Mouse (Mus musculus): ENCODE data around the gene H2-DMa.

The H2-DMa gene

GRCm38 (mm10) chr17:34119249-34120179 lies at the start of gene H2-DMa:
H2-DMa (plus strand) TSS chr17:34119541.
- DNase-seq (ENCODE audit: inconsistent age in 2 of 2, low spot score in 1 of 2), result peak; percentile 99

- DNase-seq (ENCODE audit: inconsistent age in 2 of 2, low spot score in 1 of 2), result no peak
Observed at GRCm38 (mm10) chr17:34072091-34072490, 47.2 kb upstream of the H2-DMa start.

GRCm38 (mm10) chr17:34075271-34075670 lies 44.1 kb upstream of the H2-DMa start:
- peak; percentile 55 to 86 for DNase-seq (ENCODE audit: inconsistent age in 2 of 2, low spot score in 1 of 2)

- DNase-seq (ENCODE audit: inconsistent age in 2 of 2, low spot score in 1 of 2), result peak; percentile 63 to 92
Observed at GRCm38 (mm10) chr17:34077549-34077948, 41.8 kb upstream of the H2-DMa start.

GRCm38 (mm10) chr17:34078148-34078547 lies 41.2 kb upstream of the H2-DMa start:
- no peak for DNase-seq (ENCODE audit: inconsistent age in 2 of 2, low spot score in 1 of 2)

GRCm38 (mm10) chr17:34079002-34079401 lies 40.3 kb upstream of the H2-DMa start:
- no peak for DNase-seq (ENCODE audit: inconsistent age in 2 of 2, low spot score in 1 of 2)

GRCm38 (mm10) chr17:34079621-34080020 lies 39.7 kb upstream of the H2-DMa start:
- DNase-seq (ENCODE audit: inconsistent age in 2 of 2, low spot score in 1 of 2), result peak in 1 of 2 experiments; percentile 75

- no peak for DNase-seq (ENCODE audit: inconsistent age in 2 of 2, low spot score in 1 of 2)
Observed at GRCm38 (mm10) chr17:34083104-34083503, 36.2 kb upstream of the H2-DMa start.

- no peak for DNase-seq (ENCODE audit: inconsistent age in 2 of 2, low spot score in 1 of 2)
Observed at GRCm38 (mm10) chr17:34087386-34087785, 32.0 kb upstream of the H2-DMa start.

GRCm38 (mm10) chr17:34088124-34088523 lies 31.2 kb upstream of the H2-DMa start:
- no peak for DNase-seq (ENCODE audit: inconsistent age in 2 of 2, low spot score in 1 of 2)

- DNase-seq (ENCODE audit: inconsistent age in 2 of 2, low spot score in 1 of 2), result peak; percentile 34 to 70
Observed at GRCm38 (mm10) chr17:34090923-34091322, 28.4 kb upstream of the H2-DMa start.

- DNase-seq (ENCODE audit: inconsistent age in 2 of 2, low spot score in 1 of 2), result no peak
Observed at GRCm38 (mm10) chr17:34092197-34092875, 27.0 kb upstream of the H2-DMa start, which contains the start of gene H2-Oa. H2-Oa (plus strand) TSS chr17:34092340.

- no peak for DNase-seq (ENCODE audit: inconsistent age in 2 of 2, low spot score in 1 of 2)
Observed at GRCm38 (mm10) chr17:34093199-34093874, 26.0 kb upstream of the H2-DMa start.

GRCm38 (mm10) chr17:34094283-34095035 lies 24.9 kb upstream of the H2-DMa start:
- DNase-seq (ENCODE audit: inconsistent age in 2 of 2, low spot score in 1 of 2), result no peak

GRCm38 (mm10) chr17:34096497-34097010 lies 22.8 kb upstream of the H2-DMa start:
- DNase-seq (ENCODE audit: inconsistent age in 2 of 2, low spot score in 1 of 2), result peak; percentile 46 to 83

GRCm38 (mm10) chr17:34097272-34097671 lies 22.1 kb upstream of the H2-DMa start:
- peak in 1 of 2 experiments; percentile 31 for DNase-seq (ENCODE audit: inconsistent age in 2 of 2, low spot score in 1 of 2)

GRCm38 (mm10) chr17:34098709-34099479 lies 20.4 kb upstream of the H2-DMa start:
- peak in 1 of 2 experiments; percentile 61 for DNase-seq (ENCODE audit: inconsistent age in 2 of 2, low spot score in 1 of 2)

- no peak for DNase-seq (ENCODE audit: inconsistent age in 2 of 2, low spot score in 1 of 2)
Observed at GRCm38 (mm10) chr17:34099531-34099930, 19.8 kb upstream of the H2-DMa start.

- DNase-seq (ENCODE audit: inconsistent age in 2 of 2, low spot score in 1 of 2), result no peak
Observed at GRCm38 (mm10) chr17:34101185-34101584, 18.2 kb upstream of the H2-DMa start.
